In the genomic region with DNA sequence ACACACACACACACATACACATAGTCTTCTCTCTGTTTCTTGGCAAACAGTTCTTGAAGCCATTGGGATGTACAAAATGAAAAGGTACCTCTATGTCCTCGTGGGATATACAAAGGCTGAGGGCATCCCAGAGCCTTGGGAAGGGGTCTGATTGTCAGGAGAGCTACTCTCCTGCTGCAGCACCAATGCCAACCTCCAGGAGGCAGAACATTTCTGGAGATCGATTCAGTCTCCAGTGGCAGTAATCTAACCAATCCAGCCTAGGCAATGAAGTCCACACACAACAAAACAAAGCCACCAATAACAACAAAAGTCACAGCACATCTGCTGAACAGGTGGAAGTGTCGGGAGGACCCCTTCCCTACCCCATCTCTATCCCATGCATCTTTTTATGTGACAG, we compare ENCODE assay signal across 10 mouse cellular contexts. TPM values are rescaled to one million over a fixed set of nuclear protein-coding genes. Genes with fewer than 3 reads are reported as not detected.
DNase-seq lines count a peak whose midpoint lies in the region; ATAC-seq and TF ChIP-seq lines count a peak whose summit lies in the region.
"Had no signal": no experiment of that assay in that cellular context is flagged by ENCODE, and none has a peak within 500 bp of the region (broad histone marks: within the 10 kb centered on the region; RNA-seq: fewer than 3 reads in every experiment).

No protein-coding gene starts in this region.

- no peak for DNase-seq in gastrocnemius, adult 2 months
- DNase-seq in gastrocnemius, adult 18-20 months (ENCODE audit: low spot score): no peak
- no peak for DNase-seq in midbrain, postnatal 0 days (ENCODE audit: low spot score)
- DNase-seq in midbrain, embryonic 11.5 days (ENCODE audit: low spot score, missing footprints): no peak
- DNase-seq in kidney, adult 9 months: peak; percentile 60
- DNase-seq in spleen, adult 18-20 months: no peak

- H3K4me1 ChIP-seq in midbrain, postnatal 0 days (ENCODE audit: insufficient read depth, low read length): 0 out of 2 replicates have a peak, but pooled peaks cover 2% of the 10 kb centered on the region
- peaks cover 56% of the 10 kb centered on the region for H3K4me1 ChIP-seq in midbrain, embryonic 11.5 days (ENCODE audit: control insufficient read depth, insufficient read depth, low read length)
- H3K4me1 ChIP-seq in neural tube, embryonic 13.5 days (replicated peaks): peaks cover 85% of the 10 kb centered on the region

- no peak for ATAC-seq in midbrain, postnatal 0 days (ENCODE audit: low FRiP score)
- no peak for ATAC-seq in midbrain, embryonic 11.5 days (ENCODE audit: low FRiP score)
- ATAC-seq in neural tube, embryonic 13.5 days (ENCODE audit: low read depth): no peak
- no peak for ATAC-seq in frontal cortex, adult (ENCODE audit: low TSS enrichment)

- H3K27me3 ChIP-seq in midbrain, postnatal 0 days (ENCODE audit: insufficient read depth, low read length): no peaks in the 10 kb centered on the region
- H3K27me3 ChIP-seq in midbrain, embryonic 11.5 days (ENCODE audit: control insufficient read depth, insufficient read depth, low read length): no peaks in the 10 kb centered on the region
- no peaks in the 10 kb centered on the region; the same call in 1 of the 2 replicates for H3K27me3 ChIP-seq in neural tube, embryonic 13.5 days

- H3K4me2 ChIP-seq in midbrain, postnatal 0 days (ENCODE audit: low read depth, low read length, poor library complexity, severe bottlenecking): no peak overlapping the region
- no peak overlapping the region for H3K4me2 ChIP-seq in midbrain, embryonic 11.5 days
- H3K4me2 ChIP-seq in neural tube, embryonic 13.5 days: peak overlapping the region; percentile 49
- H3K4me2 ChIP-seq: embryonic facial prominence, embryonic 13.5 days; heart, embryonic 15.5 days had no signal

- intact Hi-C loops in gastrocnemius, adult 2 months (cut with DNase I): no loop called here

- H3K4me3 ChIP-seq in gastrocnemius, adult 2 months: no peak overlapping the region
- H3K4me3 ChIP-seq in midbrain, postnatal 0 days (ENCODE audit: low read depth, low read length): no peak overlapping the region
- H3K4me3 ChIP-seq in midbrain, embryonic 11.5 days (ENCODE audit: low read depth, low read length): no peak overlapping the region
- 0 out of 2 replicates have a peak overlapping the region, but pooled peaks have one; percentile 25 for H3K4me3 ChIP-seq in neural tube, embryonic 13.5 days
- H3K4me3 ChIP-seq: embryonic facial prominence, embryonic 13.5 days; heart, embryonic 15.5 days had no signal

- H3K36me3 ChIP-seq in midbrain, postnatal 0 days (ENCODE audit: insufficient read depth, low read length): no peaks in the 10 kb centered on the region
- H3K36me3 ChIP-seq in midbrain, embryonic 11.5 days (ENCODE audit: control insufficient read depth, insufficient read depth, low read length): no peaks in the 10 kb centered on the region
- H3K36me3 ChIP-seq in neural tube, embryonic 13.5 days: no peaks in the 10 kb centered on the region
- H3K36me3 ChIP-seq: embryonic facial prominence, embryonic 13.5 days; heart, embryonic 15.5 days had no signal

- no peak overlapping the region for H3K27ac ChIP-seq in gastrocnemius, adult 2 months
- H3K27ac ChIP-seq in midbrain, postnatal 0 days (ENCODE audit: low read depth, low read length): no peak overlapping the region
- no peak overlapping the region for H3K27ac ChIP-seq in midbrain, embryonic 11.5 days (ENCODE audit: low read depth, low read length)
- no peak overlapping the region for H3K27ac ChIP-seq in neural tube, embryonic 13.5 days (replicated peaks)
- H3K27ac ChIP-seq: embryonic facial prominence, embryonic 13.5 days; heart, embryonic 15.5 days had no signal

- TF ChIP-seq CTCF in gastrocnemius, adult 2 months (IDR thresholded peaks at IDR 0.05): peak; percentile 29
- peak; percentile 42; the same call in 1 of the 2 replicates for TF ChIP-seq CTCF in midbrain, postnatal 0 days (IDR thresholded peaks at IDR 0.05)

- H3K9me3 ChIP-seq in midbrain, postnatal 0 days (ENCODE audit: low read length): no peaks in the 10 kb centered on the region
- no peaks in the 10 kb centered on the region for H3K9me3 ChIP-seq in midbrain, embryonic 11.5 days (ENCODE audit: control insufficient read depth, low read length)
- H3K9me3 ChIP-seq in neural tube, embryonic 13.5 days: no peaks in the 10 kb centered on the region
- H3K9me3 ChIP-seq: embryonic facial prominence, embryonic 13.5 days; heart, embryonic 15.5 days had no signal

- 60% methylated on average over 3 of the region's 3 CpGs for WGBS in midbrain, postnatal 0 days
- WGBS in midbrain, embryonic 11.5 days: 74% methylated on average over 3 of the region's 3 CpGs
- WGBS in neural tube, embryonic 13.5 days: 34% methylated on average over 3 of the region's 3 CpGs

- no peak overlapping the region for H3K9ac ChIP-seq in midbrain, postnatal 0 days (replicated peaks; ENCODE audit: low read length, poor library complexity, severe bottlenecking)
- no peak overlapping the region for H3K9ac ChIP-seq in midbrain, embryonic 11.5 days (ENCODE audit: low read length)
- no peak overlapping the region for H3K9ac ChIP-seq in neural tube, embryonic 13.5 days
- H3K9ac ChIP-seq: embryonic facial prominence, embryonic 13.5 days; heart, embryonic 15.5 days had no signal

RNA-seq across cellular contexts. Expression of a gene that starts 38.2 kb away (rescaled TPM):
- total RNA-seq in gastrocnemius, adult 2 months (2021): 1 to 10 TPM; 1.2 to 2.0 TPM
- 1 to 10 TPM; 1.4 to 1.8 TPM for total RNA-seq in gastrocnemius, adult 18-20 months (2021)
- 269 and 291 TPM in 2 replicates for total RNA-seq in midbrain, postnatal 0 days (2014; rRNA removed)
- polyA plus RNA-seq in midbrain, postnatal 0 days (2015; fragmentation: Nextera tagmentation; extraction: Ambion mirVana): 132 and 149 TPM in 2 replicates
- polyA plus RNA-seq in midbrain, embryonic 11.5 days (2014; fragmentation: Nextera tagmentation; extraction: Ambion mirVana): 128 and 137 TPM in 2 replicates
- 126 and 142 TPM in 2 replicates for polyA plus RNA-seq in neural tube, embryonic 13.5 days (2015; fragmentation: Nextera tagmentation; extraction: Ambion mirVana)

Comparison
In these comparisons a context has a peak if more than half of its experiments do, and no peak if none do; other contexts are left out.
1. RNA of a gene that starts 38.2 kb away (total RNA-seq): 269 to 291 TPM in midbrain, postnatal 0 days; 1.2 to 2.0 TPM in gastrocnemius, adult 2 months and 1.4 to 1.8 TPM in gastrocnemius, adult 18-20 months; every median in the first group is over 10 times any median in the second.